Mouse (Mus musculus) CD4-positive, CD25-positive, alpha-beta regulatory T cell, adult 9 weeks (primary cell): ENCODE measurements around the gene Rnf113a2. TPM values are rescaled to one million over a fixed set of nuclear protein-coding genes. Genes with fewer than 3 reads are reported as not detected.

Experiments used
- polyA plus RNA-seq: library from polyadenylated mRNA; unstranded; fragments of 100-300 nt; shearing (Covaris generic); gene quantifications from one replicate; pipeline ENCODE4 v1.2.1, GENCODE M21; 2017

Gene Rnf113a2
- polyA plus RNA-seq, result 36.2 TPM

GRCm38 (mm10) chr12:84416834-84417604 is at the start of gene Rnf113a2:
TSS of gene Rnf113a2 (plus strand) at chr12:84417196.

GRCm38 (mm10) chr12:84408819-84409507 is 8.0 kb upstream of the Rnf113a2 start, which contains the start of the genes Entpd5 and Bbof1:
TSS of gene Entpd5 (minus strand) at chr12:84409029.
TSS of gene Bbof1 (plus strand) at chr12:84409071.

GRCm38 (mm10) chr12:84450718-84451646 is 34.0 kb downstream of the Rnf113a2 start, which contains the start of the genes Aldh6a1 and Lin52:
TSS of gene Aldh6a1 (minus strand) at chr12:84451004.
TSS of gene Lin52 (plus strand) at chr12:84451422.

Other genes starting within 250 kb of the Rnf113a2 start
- gene Elmsan1, start 198.3 kb upstream of the Rnf113a2 start, polyA plus RNA-seq, result 29.9 TPM
- gene Ptgr2, start 132.0 kb upstream of the Rnf113a2 start, polyA plus RNA-seq, result 44.4 TPM
- 69.5 TPM for gene Zfp410, start 100.3 kb upstream of the Rnf113a2 start, polyA plus RNA-seq
- 30.0 TPM for gene Coq6, start 55.5 kb upstream of the Rnf113a2 start, polyA plus RNA-seq
- 1.1 TPM for gene Fam161b, start 55.4 kb upstream of the Rnf113a2 start, polyA plus RNA-seq
- 60.9 TPM for gene Entpd5, start 8.2 kb upstream of the Rnf113a2 start, polyA plus RNA-seq
- 0.94 TPM for gene Bbof1, start 8.1 kb upstream of the Rnf113a2 start, polyA plus RNA-seq
- gene Aldh6a1, start 33.8 kb downstream of the Rnf113a2 start, polyA plus RNA-seq, result 31.7 TPM
- gene Lin52, start 34.2 kb downstream of the Rnf113a2 start, polyA plus RNA-seq, result 24.0 TPM
- gene Vsx2, start 152.6 kb downstream of the Rnf113a2 start, polyA plus RNA-seq, result not detected
- 25.8 TPM for gene Abcd4, start 200.2 kb downstream of the Rnf113a2 start, polyA plus RNA-seq
- gene Vrtn, start 223.8 kb downstream of the Rnf113a2 start, polyA plus RNA-seq, result not detected